Mouse (Mus musculus) midbrain, embryonic 14.5 days (tissue): ENCODE data around the gene Phactr2. TPM values are rescaled to one million over a fixed set of nuclear protein-coding genes. Genes with fewer than 3 reads are reported as not detected.
A peak's percentile ranks its signal among the peaks of the same experiment; 100 is the strongest.

Experiments used
- ATAC-seq: fragments of 200-750 bp; cut with Nextera tagmentation; 2 replicates; pipeline ENCODE4 v1.8.0; 2017; ENCODE audit warnings: moderate number of reproducible peaks, moderate library complexity; ENCODE audit not compliant: low FRiP score, low TSS enrichment
- DNase-seq: peaks from one replicate; pipeline ENCODE4 v3.0.0-alpha.2; 2015
- H3K27ac ChIP-seq: fragments of 300-500 bp; sonication (generic); replicated peaks from 2 replicates; pipeline ENCODE4 v1.5.1; 2014; ENCODE audit warnings: mild to moderate bottlenecking, low read depth, low read length, moderate library complexity
- H3K27me3 ChIP-seq: fragments of 300-500 bp; sonication (generic); 2 replicates; pipeline ENCODE4 v1.6.1; 2014; ENCODE audit warnings: low read length, control low read depth, mixed read lengths; ENCODE audit not compliant: control insufficient read depth, insufficient read depth
- H3K36me3 ChIP-seq: fragments of 300-500 bp; sonication (generic); 2 replicates; pipeline ENCODE4 v1.6.1; 2014; ENCODE audit warnings: low read length, control low read depth; ENCODE audit not compliant: control insufficient read depth, insufficient read depth
- H3K4me1 ChIP-seq: fragments of 300-500 bp; sonication (generic); 2 replicates; pipeline ENCODE4 v1.6.1; 2014; ENCODE audit warnings: mild to moderate bottlenecking, antibody characterized with exemption, low read length, control low read depth; ENCODE audit not compliant: control insufficient read depth, insufficient read depth
- H3K4me2 ChIP-seq: fragments of 300-500 bp; sonication (generic); 2 replicates; pipeline ENCODE4 v1.6.1; 2014; ENCODE audit warnings: mild to moderate bottlenecking, low read length, moderate library complexity
- H3K4me3 ChIP-seq: fragments of 300-500 bp; sonication (generic); replicated peaks from 2 replicates; pipeline ENCODE4 v1.5.1; 2014; ENCODE audit warnings: low read depth, low read length
- H3K9ac ChIP-seq: fragments of 300-500 bp; sonication (generic); replicated peaks from 2 replicates; pipeline ENCODE4 v1.6.1; 2014; ENCODE audit warnings: mild to moderate bottlenecking, low read length, moderate library complexity
- H3K9me3 ChIP-seq: fragments of 300-500 bp; sonication (generic); 2 replicates; pipeline ENCODE4 v1.6.1; 2016; ENCODE audit warnings: low read length, control low read depth, mixed read lengths; ENCODE audit not compliant: control insufficient read depth
- WGBS: fragments of 180-500 bp; shearing (Covaris S2); extraction: QIAGEN DNeasy Blood & Tissue Kit; methylation state at CpG from one replicate; pipeline ENCODE4 v1.1.7; 2014; 5-methylcytosine and 5-hydroxymethylcytosine counted together
- polyA plus RNA-seq: library from polyadenylated mRNA; unstranded; fragments of >200 nt; fragmentation: Nextera tagmentation; extraction: Ambion mirVana; gene quantifications from 2 replicates; pipeline ENCODE4 v1.2.1, GENCODE M21; 2014

The Phactr2 gene
- polyA plus RNA-seq, 1 experiment from 2014 or later, result 6.3 TPM

- DNase-seq, result no peak
- no peak overlapping the region for H3K4me2 ChIP-seq
- H3K27me3 ChIP-seq, result no peaks in the 10 kb centered on the region
- H3K4me3 ChIP-seq, result no peak overlapping the region
- H3K27ac ChIP-seq, result no peak overlapping the region
- 81% methylated on average over 3 of the region's 3 CpGs for WGBS
- ATAC-seq, result no peak
- H3K9me3 ChIP-seq, result no peaks in the 10 kb centered on the region
- no peaks in the 10 kb centered on the region for H3K4me1 ChIP-seq
- H3K9ac ChIP-seq, result no peak overlapping the region
- H3K36me3 ChIP-seq, result no peaks in the 10 kb centered on the region
Observed at GRCm38 (mm10) chr10:13244192-13244591, 230.0 kb downstream of the Phactr2 start.

- Histone ChIP-seq H3K4me2 (no peak overlapping the region), H3K36me3 (no peaks in the 10 kb centered on the region), H3K4me3 (no peak overlapping the region), H3K9ac (no peak overlapping the region), H3K27me3 (no peaks in the 10 kb centered on the region), H3K27ac (no peak overlapping the region), H3K4me1 (no peaks in the 10 kb centered on the region), H3K9me3 (no peaks in the 10 kb centered on the region)
- DNase-seq (no peak), ATAC-seq (no peak)
- 77% methylated on average over 4 of the region's 4 CpGs for WGBS
Observed at GRCm38 (mm10) chr10:13240431-13240830, 233.8 kb downstream of the Phactr2 start.

GRCm38 (mm10) chr10:13238188-13238587 lies 236.0 kb downstream of the Phactr2 start:
- no peak for ATAC-seq
- 96% methylated on average over 4 of the region's 4 CpGs for WGBS
- H3K9ac ChIP-seq, result no peak overlapping the region
- no peak for DNase-seq
- no peaks in the 10 kb centered on the region for H3K27me3 ChIP-seq
- H3K36me3 ChIP-seq, result no peaks in the 10 kb centered on the region
- H3K4me1 ChIP-seq, result no peaks in the 10 kb centered on the region
- no peak overlapping the region for H3K4me2 ChIP-seq
- H3K27ac ChIP-seq, result no peak overlapping the region
- H3K4me3 ChIP-seq, result no peak overlapping the region
- H3K9me3 ChIP-seq, result no peaks in the 10 kb centered on the region

- 0 out of 2 replicates have a peak, but pooled peaks cover 6% of the 10 kb centered on the region for H3K4me1 ChIP-seq
- H3K9me3 ChIP-seq, result no peaks in the 10 kb centered on the region
- no peak overlapping the region for H3K4me3 ChIP-seq
- DNase-seq (no peak), ATAC-seq (peak; percentile 48; the same call in 1 of the 2 replicates)
- no peak overlapping the region for H3K4me2 ChIP-seq
- no peak overlapping the region for H3K27ac ChIP-seq
- no peaks in the 10 kb centered on the region for H3K27me3 ChIP-seq
- WGBS, result 89% methylated on average over 5 of the region's 5 CpGs
- no peaks in the 10 kb centered on the region for H3K36me3 ChIP-seq
- H3K9ac ChIP-seq, result no peak overlapping the region
Observed at GRCm38 (mm10) chr10:13236866-13237265, 237.3 kb downstream of the Phactr2 start.

- Histone ChIP-seq H3K4me2 (no peak overlapping the region), H3K4me1 (0 out of 2 replicates have a peak, but pooled peaks cover 6% of the 10 kb centered on the region), H3K36me3 (no peaks in the 10 kb centered on the region), H3K9ac (no peak overlapping the region), H3K9me3 (no peaks in the 10 kb centered on the region), H3K27me3 (no peaks in the 10 kb centered on the region), H3K27ac (no peak overlapping the region), H3K4me3 (no peak overlapping the region)
- ATAC-seq (no peak), DNase-seq (no peak)
- 71% methylated on average over 3 of the region's 3 CpGs for WGBS
Observed at GRCm38 (mm10) chr10:13234503-13234902, 239.7 kb downstream of the Phactr2 start.

GRCm38 (mm10) chr10:13233941-13234340 lies 240.3 kb downstream of the Phactr2 start:
- Histone ChIP-seq H3K4me3 (no peak overlapping the region), H3K4me1 (0 out of 2 replicates have a peak, but pooled peaks cover 6% of the 10 kb centered on the region), H3K27me3 (no peaks in the 10 kb centered on the region), H3K4me2 (no peak overlapping the region), H3K36me3 (no peaks in the 10 kb centered on the region), H3K9me3 (no peaks in the 10 kb centered on the region), H3K9ac (no peak overlapping the region), H3K27ac (no peak overlapping the region)
- DNase-seq (no peak), ATAC-seq (no peak)
- 69% methylated on average over 10 of the region's 10 CpGs for WGBS

- WGBS, result 27% methylated on average over 2 of the region's 2 CpGs
Observed at GRCm38 (mm10) chr10:13233143-13233622, 241.0 kb downstream of the Phactr2 start.

GRCm38 (mm10) chr10:13232443-13233142 lies 241.6 kb downstream of the Phactr2 start:
- Histone ChIP-seq H3K9ac (no peak overlapping the region), H3K4me3 (no peak overlapping the region), H3K9me3 (no peaks in the 10 kb centered on the region), H3K27me3 (no peaks in the 10 kb centered on the region), H3K4me1 (0 out of 2 replicates have a peak, but pooled peaks cover 6% of the 10 kb centered on the region), H3K36me3 (no peaks in the 10 kb centered on the region), H3K27ac (no peak overlapping the region), H3K4me2 (no peak overlapping the region)
- WGBS, result 33% methylated on average over 9 of the region's 9 CpGs
- no peak for ATAC-seq
- DNase-seq, result no peak

More at GRCm38 (mm10) chr10:13233143-13233622, 241.0 kb downstream of the Phactr2 start:
- Histone ChIP-seq H3K9me3 (no peaks in the 10 kb centered on the region), H3K4me1 (0 out of 2 replicates have a peak, but pooled peaks cover 6% of the 10 kb centered on the region), H3K27ac (no peak overlapping the region), H3K9ac (no peak overlapping the region), H3K36me3 (no peaks in the 10 kb centered on the region), H3K4me2 (no peak overlapping the region), H3K27me3 (no peaks in the 10 kb centered on the region), H3K4me3 (no peak overlapping the region)
- DNase-seq (no peak), ATAC-seq (no peak)

GRCm38 (mm10) chr10:13230716-13231115 lies 243.5 kb downstream of the Phactr2 start:
- Histone ChIP-seq H3K36me3 (no peaks in the 10 kb centered on the region), H3K9ac (no peak overlapping the region), H3K4me3 (no peak overlapping the region), H3K27me3 (no peaks in the 10 kb centered on the region), H3K4me1 (0 out of 2 replicates have a peak, but pooled peaks cover 6% of the 10 kb centered on the region), H3K9me3 (no peaks in the 10 kb centered on the region), H3K27ac (no peak overlapping the region), H3K4me2 (no peak overlapping the region)
- DNase-seq (no peak), ATAC-seq (no peak)
- 93% methylated on average over 7 of the region's 7 CpGs for WGBS
